Mouse (Mus musculus) bone marrow macrophage, adult 2 months (primary cell): ENCODE data around the gene Rpl41. TPM values are rescaled to one million over a fixed set of nuclear protein-coding genes. Genes with fewer than 3 reads are reported as not detected.

ENCODE experiments used
- H3K27ac ChIP-seq: 2 replicates; pipeline ENCODE4 v1.5.1; 2012; ENCODE audit warnings: low read depth, low read length; ENCODE audit not compliant: insufficient read depth
- H3K4me1 ChIP-seq: 2 replicates; pipeline ENCODE4 v1.6.1; 2012; ENCODE audit warnings: low read length; ENCODE audit not compliant: control insufficient read depth, insufficient read depth
- H3K4me3 ChIP-seq: 2 replicates; pipeline ENCODE4 v1.5.1; 2012; ENCODE audit warnings: mild to moderate bottlenecking, low read length, moderate library complexity; ENCODE audit not compliant: insufficient read depth
- CTCF ChIP-seq: IDR thresholded peaks from 2 replicates; pipeline ENCODE4 v1.5.1; 2012; ENCODE audit warnings: low read depth, mild to moderate bottlenecking, low read length, moderate library complexity
- POLR2A ChIP-seq: IDR thresholded peaks from 2 replicates; pipeline ENCODE4 v1.6.1; 2012; ENCODE audit warnings: mild to moderate bottlenecking, low read depth, low read length, borderline replicate concordance
- polyA plus RNA-seq: library from polyadenylated mRNA; stranded (reverse); fragments of >200 nt; gene quantifications from 2 replicates; pipeline ENCODE4 v1.2.4, GENCODE M21; 2012; ENCODE audit not compliant: missing spikeins, insufficient read depth, insufficient read length

Gene Rpl41
- polyA plus RNA-seq, 1 experiment, result 2,460 TPM

DNA sequence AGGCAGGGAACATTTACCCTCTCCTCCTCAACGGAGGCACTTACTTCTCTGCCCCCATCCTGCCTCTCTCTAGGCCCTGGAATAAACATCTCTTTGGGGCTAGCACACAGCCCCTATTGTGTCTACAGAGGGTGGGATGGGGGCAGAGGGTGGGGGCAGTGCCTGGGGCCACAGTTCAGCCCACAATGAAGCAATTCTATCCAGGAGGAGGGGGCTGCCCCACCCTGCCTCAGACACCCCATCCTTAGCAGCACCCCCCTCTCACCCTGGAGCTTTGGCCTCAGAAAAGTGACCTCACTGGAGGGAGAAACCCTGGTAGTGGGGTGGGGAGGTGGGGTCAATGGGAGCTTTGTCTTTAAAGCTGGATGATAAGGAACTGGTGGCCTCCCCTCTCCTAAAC is 37.4 kb upstream of the Rpl41 start:
- TF ChIP-seq POLR2A (no peak), CTCF (no peak)
- Histone ChIP-seq H3K4me3 (no peak overlapping the region), H3K27ac (no peak overlapping the region), H3K4me1 (no peaks in the 10 kb centered on the region)

DNA sequence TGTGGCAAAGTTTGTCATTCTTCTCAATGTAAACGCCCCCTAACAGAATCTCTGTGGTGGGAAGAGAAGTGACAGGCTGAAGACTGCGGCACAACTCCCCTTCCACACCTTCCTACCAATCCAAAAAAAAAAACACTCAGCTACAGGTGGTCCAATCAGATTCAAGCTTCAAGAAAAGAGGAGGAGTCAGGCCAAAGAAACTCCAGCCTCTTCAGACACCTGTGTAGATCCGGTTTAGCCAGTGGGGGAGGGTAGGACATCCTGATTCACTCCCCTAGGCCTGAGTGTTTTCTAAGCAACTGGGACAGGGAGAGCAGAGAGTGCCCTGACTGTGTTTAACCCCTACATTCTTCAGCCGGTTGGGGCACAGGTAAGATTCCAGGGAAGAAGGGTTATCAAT is 35.3 kb upstream of the Rpl41 start:
- Histone ChIP-seq H3K4me1 (no peaks in the 10 kb centered on the region), H3K4me3 (no peak overlapping the region), H3K27ac (no peak overlapping the region)
- TF ChIP-seq CTCF, result no peak
- no peak for TF ChIP-seq POLR2A

DNA sequence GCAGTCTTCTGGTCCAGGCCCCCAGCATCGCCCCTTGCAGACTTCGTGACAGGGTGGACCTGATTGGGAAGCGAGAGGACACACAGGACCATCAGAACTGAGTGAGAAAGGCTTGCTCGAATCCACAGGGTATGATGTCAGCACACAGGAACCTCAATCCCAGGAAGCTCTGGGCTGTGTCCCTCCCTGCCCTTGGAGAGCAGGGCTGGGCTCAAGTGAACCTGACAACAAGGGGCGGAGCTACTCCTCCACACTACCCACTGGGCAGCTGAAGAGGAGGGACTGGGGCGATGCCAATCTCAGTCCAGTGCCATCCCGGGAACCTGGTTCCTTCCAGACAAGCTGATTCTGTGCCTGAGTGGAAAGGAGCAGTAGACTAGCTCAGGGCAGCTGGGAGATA is 34.5 kb upstream of the Rpl41 start:
- H3K4me1 ChIP-seq, result no peaks in the 10 kb centered on the region
- no peak overlapping the region for H3K4me3 ChIP-seq
- TF ChIP-seq CTCF, result no peak
- TF ChIP-seq POLR2A, result no peak

DNA sequence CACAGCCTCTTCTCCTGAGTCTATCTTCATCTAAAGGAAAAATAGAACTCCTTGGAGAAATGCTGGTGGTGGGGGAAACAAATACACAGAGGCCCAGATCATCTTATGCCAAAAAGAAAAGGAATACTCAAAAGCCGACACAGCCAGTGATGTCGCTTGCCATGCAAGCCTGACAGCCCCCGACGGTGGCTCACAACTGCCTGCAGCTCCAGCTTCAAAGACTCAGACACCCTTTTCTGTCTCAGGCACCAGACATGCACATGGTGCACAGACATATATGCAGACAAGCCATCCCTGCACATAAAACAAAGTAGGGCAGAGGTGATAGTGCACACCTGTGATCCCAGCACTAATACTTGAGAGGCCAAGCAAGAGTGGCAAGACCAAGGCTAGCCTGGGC is 30.6 kb upstream of the Rpl41 start:
- H3K4me3 ChIP-seq, result no peak overlapping the region
- TF ChIP-seq CTCF (no peak), POLR2A (no peak)
- H3K4me1 ChIP-seq, result no peaks in the 10 kb centered on the region
- no peak overlapping the region for H3K27ac ChIP-seq

More for the DNA sequence above, 34.5 kb upstream of the Rpl41 start:
- no peak overlapping the region for H3K27ac ChIP-seq

DNA sequence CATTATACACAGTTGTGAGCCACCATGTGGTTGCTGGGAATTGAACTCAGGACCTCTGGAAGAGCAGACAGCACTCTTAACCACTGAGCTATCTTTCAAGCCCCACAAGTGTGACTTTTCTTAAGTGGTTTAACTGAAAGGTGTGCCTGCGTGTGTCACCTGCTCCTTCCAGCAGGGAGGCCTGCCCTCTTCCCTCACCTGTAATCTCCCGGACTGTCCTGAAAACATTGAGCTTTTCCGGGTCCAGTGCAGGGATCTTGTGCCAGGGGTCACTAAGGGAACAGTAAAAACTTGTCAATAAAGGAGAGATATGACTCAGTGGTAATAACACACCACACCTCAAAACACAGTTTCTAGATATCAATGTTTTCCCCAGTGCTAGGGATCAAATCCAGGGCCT is 30.2 kb upstream of the Rpl41 start:
- TF ChIP-seq CTCF (no peak), POLR2A (no peak)
- H3K27ac ChIP-seq, result no peak overlapping the region
- H3K4me3 ChIP-seq, result no peak overlapping the region
- no peaks in the 10 kb centered on the region for H3K4me1 ChIP-seq

DNA sequence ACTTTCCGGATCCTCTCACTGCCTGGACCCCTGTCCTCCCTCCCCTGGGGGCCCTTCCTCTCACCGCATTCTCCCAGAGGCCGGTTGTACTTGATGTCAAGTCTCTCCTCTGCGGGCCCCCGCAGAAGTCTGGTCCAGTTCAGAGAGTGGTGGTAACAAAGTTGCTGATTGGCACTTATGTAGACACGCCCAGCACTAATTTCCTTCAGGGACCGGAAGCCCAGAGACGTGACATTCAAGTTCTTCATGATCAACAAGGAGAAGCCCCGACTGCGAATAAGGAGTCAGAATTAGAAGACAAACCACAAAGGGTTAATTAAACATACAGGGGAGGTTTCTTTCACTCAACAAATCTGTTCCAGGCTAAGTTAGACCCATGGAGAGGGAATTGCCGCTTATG is 29.2 kb upstream of the Rpl41 start:
- Histone ChIP-seq H3K4me3 (no peak overlapping the region), H3K27ac (no peak overlapping the region)
- no peak for TF ChIP-seq CTCF
- no peak for TF ChIP-seq POLR2A

DNA sequence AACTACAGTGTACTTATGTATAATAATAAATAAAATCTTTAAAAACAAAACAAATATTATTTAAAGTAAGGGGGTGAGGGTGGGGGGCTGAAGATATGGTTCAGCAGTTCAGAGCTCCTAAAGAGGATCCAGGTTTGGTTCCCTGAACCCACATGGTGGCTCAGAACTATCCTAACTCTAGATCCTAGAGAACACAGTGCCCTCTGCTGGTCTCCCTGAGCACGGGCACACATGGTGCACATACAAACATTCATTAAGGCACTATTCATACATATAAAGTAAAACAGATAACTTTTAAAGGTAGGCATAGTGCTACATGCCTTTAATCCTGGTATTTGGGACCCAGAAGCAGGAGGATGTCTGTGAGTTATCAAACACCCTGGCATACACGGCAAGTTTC is 26.0 kb upstream of the Rpl41 start:
- Histone ChIP-seq H3K4me1 (peaks cover 5% of the 10 kb centered on the region; the same call in 1 of the 2 replicates), H3K27ac (no peak overlapping the region), H3K4me3 (no peak overlapping the region)
- TF ChIP-seq POLR2A, result no peak
- peak; percentile 31; the same call in 1 of the 2 replicates for TF ChIP-seq CTCF

More for the DNA sequence above, 29.2 kb upstream of the Rpl41 start:
- H3K4me1 ChIP-seq, result peaks cover 2% of the 10 kb centered on the region; the same call in 1 of the 2 replicates

DNA sequence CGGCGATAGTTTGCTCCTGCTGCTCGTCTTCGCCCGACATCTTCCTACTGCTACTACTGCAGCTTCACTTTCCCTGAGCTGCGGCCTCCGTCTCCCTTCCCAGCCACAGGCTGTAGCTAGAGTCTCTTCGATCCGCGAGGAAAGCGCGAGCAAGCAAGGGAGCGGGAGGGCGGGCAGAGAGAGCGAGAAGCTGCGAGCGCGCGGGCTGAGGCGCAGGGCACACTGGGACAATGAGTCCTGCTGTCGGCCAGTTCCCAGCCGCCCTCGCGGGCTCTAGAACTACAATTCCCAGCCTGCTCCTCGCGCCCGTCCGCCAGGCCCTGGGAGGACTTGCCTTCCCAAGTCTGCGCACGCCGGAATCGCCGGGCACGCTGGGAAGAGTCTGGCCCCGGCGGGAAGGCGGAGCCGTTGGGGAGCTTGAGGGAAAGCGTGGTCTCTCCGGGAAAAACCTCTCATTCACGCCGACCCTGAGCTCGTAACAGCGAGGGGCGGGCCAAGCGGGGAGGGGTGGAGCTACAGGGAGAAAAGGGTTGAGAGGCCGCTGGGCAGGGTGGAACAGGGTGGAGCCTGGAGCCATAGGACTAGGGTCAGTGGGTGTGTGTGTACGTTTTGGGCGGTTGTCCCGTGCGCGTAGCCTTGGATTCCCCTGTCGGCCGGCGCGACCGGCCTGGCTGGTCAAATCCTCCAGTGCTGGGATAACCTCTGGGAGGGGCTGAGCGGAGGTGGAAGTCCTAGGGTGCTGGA is 16.9 kb upstream of the Rpl41 start, which contains the start of gene Pa2g4:
Pa2g4 (minus strand) TSS at position 200 of the 744 bp plus-strand sequence.
- Histone ChIP-seq H3K4me3 (peak within 1 kb of the TSS; percentile 100), H3K4me1 (peaks cover 18% of the 10 kb centered on the region), H3K27ac (peak within 1 kb of the TSS; percentile 94)
- TF ChIP-seq CTCF (no peak), POLR2A (no peak)

DNA sequence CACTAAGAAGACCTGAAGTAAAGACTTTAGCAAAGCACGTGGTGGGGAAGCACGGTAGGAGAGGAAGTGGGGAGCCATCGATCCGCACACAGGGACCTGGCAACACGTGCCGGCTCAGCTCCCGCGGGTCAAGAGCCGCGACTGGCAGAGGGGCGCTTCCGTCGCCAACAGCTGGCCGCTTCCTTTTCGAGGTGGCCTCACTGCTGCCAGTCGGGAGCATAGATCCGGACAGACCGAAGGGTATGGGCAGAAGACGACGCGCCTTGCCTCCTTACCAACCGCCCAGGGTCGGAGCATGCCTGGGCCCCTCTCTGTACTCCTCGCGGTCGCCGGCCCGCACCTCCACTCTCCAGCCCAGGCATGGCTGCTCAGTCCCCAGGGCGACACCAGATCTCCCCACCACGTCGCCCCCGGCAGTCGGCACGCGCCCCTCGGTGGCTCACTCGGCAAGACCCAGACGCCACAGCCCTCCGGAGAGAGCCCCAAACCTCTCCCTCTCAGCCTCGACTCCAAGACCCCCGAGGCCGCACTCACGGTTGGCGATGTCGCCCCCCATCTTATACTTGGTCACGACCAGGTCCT is 16.2 kb upstream of the Rpl41 start:
- Histone ChIP-seq H3K4me3 (peak overlapping the region; percentile 100), H3K27ac (peak overlapping the region; percentile 94), H3K4me1 (peaks cover 18% of the 10 kb centered on the region)
- TF ChIP-seq CTCF, result no peak
- no peak for TF ChIP-seq POLR2A

DNA sequence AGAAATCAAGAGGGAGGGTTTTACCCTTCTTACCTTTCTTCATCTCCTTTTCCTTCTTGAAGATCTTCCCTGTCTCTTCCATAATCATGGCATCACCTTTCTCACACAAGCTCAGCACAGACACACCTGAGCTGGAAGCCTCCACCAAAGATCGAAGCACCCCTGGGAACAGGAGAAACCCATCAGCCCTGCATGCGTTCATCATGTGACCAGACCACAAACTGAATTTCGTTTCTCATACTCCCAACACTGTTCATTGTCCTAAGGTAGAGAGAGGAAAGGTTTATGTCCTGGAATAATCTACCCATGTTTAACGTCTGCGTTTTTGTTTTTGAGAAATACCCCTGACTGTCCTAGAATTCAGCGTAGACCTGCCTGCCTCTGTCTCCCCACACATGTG is 14.4 kb upstream of the Rpl41 start:
- Histone ChIP-seq H3K27ac (no peak overlapping the region), H3K4me1 (peaks cover 18% of the 10 kb centered on the region), H3K4me3 (peak overlapping the region; percentile 58)
- no peak for TF ChIP-seq CTCF
- no peak for TF ChIP-seq POLR2A
